Mouse (Mus musculus) bone marrow macrophage, adult 2 months (primary cell): ENCODE data around the gene Cdkl1.

Experiments used
- CTCF ChIP-seq: IDR thresholded peaks from 2 replicates; pipeline ENCODE4 v1.5.1; 2012; ENCODE audit warnings: low read depth, mild to moderate bottlenecking, low read length, moderate library complexity
- POLR2A ChIP-seq: IDR thresholded peaks from 2 replicates; pipeline ENCODE4 v1.6.1; 2012; ENCODE audit warnings: mild to moderate bottlenecking, low read depth, low read length, borderline replicate concordance

GRCm38 (mm10) chr12:69788380-69788779 is 2.7 kb downstream of the Cdkl1 start:
- TF ChIP-seq POLR2A (no peak), CTCF (no peak)
